Mouse (Mus musculus) small intestine, adult 2 months (tissue): ENCODE data around the gene 2510039O18Rik.

ENCODE experiments used
- CTCF ChIP-seq: fragments of 200-500 bp; IDR thresholded peaks from 2 replicates; pipeline ENCODE4 v1.5.1; 2012; ENCODE audit warnings: low read depth, mild to moderate bottlenecking, control low read depth, inconsistent platforms, low read length, moderate library complexity, mixed read lengths; ENCODE audit not compliant: insufficient replicate concordance, insufficient read length; ENCODE audit errors: extremely low read depth
- POLR2A ChIP-seq: fragments of 200-500 bp; IDR thresholded peaks from 2 replicates; pipeline ENCODE4 v1.6.1; 2012; ENCODE audit warnings: low read depth, mild to moderate bottlenecking, control low read depth, inconsistent platforms, low read length, moderate library complexity

DNA sequence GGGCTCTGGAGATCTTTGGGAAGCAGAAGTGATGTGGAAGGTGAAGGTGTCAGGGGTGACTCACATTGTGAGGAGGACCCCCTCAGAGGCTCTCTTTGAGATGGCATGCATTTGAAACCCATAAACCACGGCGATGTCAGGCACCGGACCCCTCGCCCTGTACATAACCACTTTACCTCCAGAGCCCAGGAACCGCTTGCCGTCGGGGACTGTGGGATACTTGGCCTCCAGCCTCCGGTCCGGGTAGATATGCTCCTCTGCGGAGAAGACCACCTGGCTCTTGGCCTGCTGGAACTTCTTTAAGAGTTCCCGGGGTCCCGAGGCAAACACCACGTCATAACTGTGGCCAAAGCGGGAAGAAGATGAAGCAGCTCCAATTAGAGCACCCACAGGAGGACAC is 9.7 kb upstream of the 2510039O18Rik start:
- TF ChIP-seq POLR2A = no peak
- no peak for TF ChIP-seq CTCF
